Mouse (Mus musculus): Measurements from ENCODE around the gene Slc46a3.

- TF ChIP-seq NELFE (IDR thresholded peaks at IDR 0.05; ENCODE audit: low read depth, low read length) (no peak), USF1 (IDR thresholded peaks at IDR 0.05; ENCODE audit: low read depth, low read length) (no peak), POLR2A (IDR thresholded peaks at IDR 0.05; ENCODE audit: low read depth, low read length) (no peak), E2F4 (IDR thresholded peaks at IDR 0.05; ENCODE audit: insufficient replicate concordance, low read depth, low read length) (no peak), POLR2AphosphoS2 (IDR thresholded peaks at IDR 0.05; ENCODE audit: low read depth, low read length) (no peak), TCF12 (IDR thresholded peaks at IDR 0.05; ENCODE audit: low read depth, low read length) (no peak), TBP (conservative IDR thresholded peaks at IDR 0.05; ENCODE audit: low read depth, low read length) (no peak), CTCF (conservative IDR thresholded peaks at IDR 0.05 in 1 of 2, IDR thresholded peaks at IDR 0.05 in 1 of 2; ENCODE audit: low read depth in 2 of 2, low read length in 2 of 2) (no peak), CHD1 (IDR thresholded peaks at IDR 0.05; ENCODE audit: low read depth, low read length) (no peak), USF2 (conservative IDR thresholded peaks at IDR 0.05; ENCODE audit: low read depth, low read length) (no peak), MEF2A (IDR thresholded peaks at IDR 0.05; ENCODE audit: borderline replicate concordance, low read depth, low read length) (no peak), UBTF (IDR thresholded peaks at IDR 0.05; ENCODE audit: low read depth, low read length) (no peak), ZC3H11A (IDR thresholded peaks at IDR 0.05; ENCODE audit: low read depth, low read length) (no peak), ETS1 (conservative IDR thresholded peaks at IDR 0.05; ENCODE audit: low read depth, low read length) (no peak)
These were observed 11.0 kb downstream of the Slc46a3 start for GRCm38 (mm10) chr5:147883581-147883980.
